Mouse (Mus musculus) embryonic facial prominence, embryonic 15.5 days (tissue): Measurements from ENCODE around the gene Gm26938. TPM values are rescaled to one million over a fixed set of nuclear protein-coding genes. Genes with fewer than 3 reads are reported as not detected.

Experiments used
- ATAC-seq: fragments of 200-750 bp; cut with Nextera tagmentation; 2 replicates; pipeline ENCODE4 v1.8.0; 2017; ENCODE audit warnings: low read depth, moderate TSS enrichment; ENCODE audit not compliant: insufficient number of reproducible peaks, low FRiP score, low TSS enrichment
- H3K27ac ChIP-seq: fragments of 300-500 bp; sonication (generic); replicated peaks from 2 replicates; pipeline ENCODE4 v1.5.1; 2015; ENCODE audit warnings: mild to moderate bottlenecking, inconsistent platforms
- H3K27me3 ChIP-seq: fragments of 300-500 bp; sonication (generic); 2 replicates; pipeline ENCODE4 v1.6.1; 2015; ENCODE audit warnings: inconsistent platforms
- H3K36me3 ChIP-seq: fragments of 300-500 bp; sonication (generic); 2 replicates; pipeline ENCODE4 v1.6.1; 2015; ENCODE audit warnings: mild to moderate bottlenecking, inconsistent platforms
- H3K4me1 ChIP-seq: fragments of 300-500 bp; sonication (generic); 2 replicates; pipeline ENCODE4 v1.6.1; 2015; ENCODE audit warnings: inconsistent platforms
- H3K4me2 ChIP-seq: fragments of 300-500 bp; sonication (generic); replicated peaks from 2 replicates; pipeline ENCODE4 v1.6.1; 2015; ENCODE audit warnings: mild to moderate bottlenecking, inconsistent platforms
- H3K4me3 ChIP-seq: fragments of 300-500 bp; sonication (generic); replicated peaks from 2 replicates; pipeline ENCODE4 v1.5.1; 2015; ENCODE audit warnings: mild to moderate bottlenecking, inconsistent platforms
- H3K9ac ChIP-seq: fragments of 300-500 bp; sonication (generic); 2 replicates; pipeline ENCODE4 v1.6.1; 2015; ENCODE audit warnings: inconsistent platforms
- H3K9me3 ChIP-seq: fragments of 300-500 bp; sonication (generic); replicated peaks from 2 replicates; pipeline ENCODE4 v1.6.1; 2016; ENCODE audit warnings: inconsistent platforms
- WGBS: fragments of 180-500 bp; shearing (Covaris S2); methylation state at CpG from one replicate; pipeline ENCODE4 v1.1.7; 2015; 5-methylcytosine and 5-hydroxymethylcytosine counted together
- polyA plus RNA-seq: library from polyadenylated mRNA; unstranded; fragments of >200 nt; fragmentation: Nextera tagmentation; extraction: Ambion mirVana; gene quantifications from 2 replicates; pipeline ENCODE4 v1.2.1, GENCODE M21; 2015

Gm26938 gene
- polyA plus RNA-seq, 1 experiment from 2014 or later: not detected

DNA sequence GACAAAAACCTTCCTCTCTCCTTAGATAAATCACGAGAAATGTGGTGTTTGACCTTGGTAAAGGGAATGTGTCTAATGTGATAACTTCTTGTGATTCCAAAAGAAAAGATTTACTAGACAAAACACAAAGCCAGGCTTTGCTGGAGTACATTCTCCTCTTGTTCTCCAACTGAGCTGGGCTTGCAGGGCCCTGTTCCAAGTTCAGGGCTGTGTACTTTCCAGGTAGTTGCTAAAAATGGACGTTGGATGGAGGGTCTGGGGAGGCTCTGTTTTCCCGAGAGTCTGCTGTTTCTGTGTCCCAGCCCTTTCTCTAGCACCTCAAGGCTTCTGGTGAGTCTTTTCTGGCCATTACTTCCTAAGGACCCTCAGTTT, 33.3 kb downstream of the Gm26938 start:
- H3K4me1 ChIP-seq: peaks cover 62% of the 10 kb centered on the region
- WGBS: 49% methylated on average over 3 of the region's 3 CpGs
- H3K27ac ChIP-seq: 0 out of 2 replicates have a peak overlapping the region, but pooled peaks have one; percentile 65
- no peak for ATAC-seq
- no peaks in the 10 kb centered on the region for H3K27me3 ChIP-seq
- H3K9me3 ChIP-seq: no peaks in the 10 kb centered on the region
- H3K9ac ChIP-seq: no peak overlapping the region
- H3K4me3 ChIP-seq: no peak overlapping the region; the same call in none of the 2 replicates
- peak overlapping the region; percentile 98 for H3K4me2 ChIP-seq
- no peaks in the 10 kb centered on the region for H3K36me3 ChIP-seq

DNA sequence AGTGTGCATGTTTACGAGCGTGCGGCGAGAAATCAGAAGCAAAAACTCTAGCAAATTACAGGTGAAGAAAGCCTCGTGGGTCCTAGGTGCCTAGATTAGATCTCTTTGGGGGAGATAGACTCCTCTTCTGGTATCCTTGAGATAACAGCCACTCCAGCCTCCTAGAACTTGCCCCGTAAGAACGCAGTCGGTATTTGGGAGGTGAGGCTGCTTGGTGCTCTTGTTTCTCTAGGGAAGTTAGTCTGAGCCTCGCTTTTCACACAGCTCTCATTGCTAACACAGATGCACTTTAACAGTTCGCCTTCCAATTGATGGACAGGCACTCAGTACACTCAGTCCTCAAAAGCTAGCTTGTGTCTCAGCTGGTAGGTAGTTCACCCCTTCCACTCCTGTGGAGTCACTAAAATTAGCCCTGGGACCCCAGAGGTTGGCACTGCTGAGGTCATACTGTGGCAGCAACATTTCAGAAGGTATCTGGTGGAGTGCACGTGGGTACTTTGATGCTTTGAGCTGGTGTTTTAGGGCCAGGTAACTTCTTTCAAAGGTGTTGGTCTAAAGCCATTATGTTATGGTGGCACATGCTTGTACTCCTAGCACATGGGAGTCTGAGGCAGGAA, 33.9 kb downstream of the Gm26938 start:
- ATAC-seq: no peak
- H3K36me3 ChIP-seq: no peaks in the 10 kb centered on the region
- H3K4me1 ChIP-seq: peaks cover 55% of the 10 kb centered on the region
- H3K9me3 ChIP-seq: no peaks in the 10 kb centered on the region
- peak overlapping the region; percentile 70 for H3K4me3 ChIP-seq
- H3K27me3 ChIP-seq: no peaks in the 10 kb centered on the region
- 16% methylated on average over 11 of the region's 11 CpGs for WGBS
- peak overlapping the region; percentile 55 for H3K9ac ChIP-seq
- peak overlapping the region; percentile 98 for H3K4me2 ChIP-seq
- H3K27ac ChIP-seq: no peak overlapping the region

DNA sequence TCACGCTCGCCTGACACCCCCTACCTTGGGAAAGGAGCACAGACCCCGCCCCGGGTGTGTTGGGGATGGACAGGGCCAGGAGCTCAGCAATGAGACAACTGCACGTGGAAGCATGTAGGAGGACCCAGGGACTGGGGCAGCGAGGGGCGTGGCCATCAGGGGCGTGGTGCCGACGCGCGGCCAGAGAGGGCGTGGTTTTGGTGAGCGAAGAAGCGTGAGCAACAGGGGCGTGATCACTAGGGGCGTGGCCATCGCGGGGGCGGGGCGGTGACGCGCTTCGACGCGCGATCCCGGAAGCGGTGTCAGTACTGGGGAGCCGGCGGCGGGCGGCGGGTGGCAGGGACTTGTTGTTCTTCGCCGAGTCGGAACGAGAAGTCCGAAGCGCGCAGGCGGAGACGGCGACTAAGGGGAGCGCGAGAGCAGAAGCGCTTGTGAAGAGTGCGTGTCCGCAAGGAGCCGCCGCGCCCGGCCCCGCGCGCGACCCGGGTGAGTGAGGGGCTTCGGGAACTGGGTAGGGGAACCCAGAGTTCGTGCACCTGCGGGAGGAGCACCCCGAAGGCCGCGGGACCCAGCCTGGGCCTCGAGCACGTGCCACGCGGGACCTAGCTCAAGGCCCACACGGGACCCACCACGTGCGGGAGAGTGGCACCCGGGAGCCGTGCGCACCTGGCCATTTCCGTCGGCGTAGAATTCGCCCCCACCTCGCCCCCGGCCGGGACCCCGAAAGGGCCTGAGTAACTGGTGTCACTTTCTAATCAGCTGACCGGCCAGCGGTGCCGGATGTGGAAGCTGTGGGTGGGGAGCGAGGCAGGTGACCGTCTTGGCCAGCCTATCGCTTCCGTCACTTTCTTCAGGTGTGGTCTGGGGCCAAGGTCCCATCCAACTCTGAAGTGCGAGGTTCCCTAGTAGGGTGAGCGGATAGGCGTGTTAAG, 34.7 kb downstream of the Gm26938 start, which contains the start of gene Mafk:
Gene Mafk (plus strand): TSS at position 287 of the 932 bp plus-strand sequence.
- peak within 1 kb of the TSS; percentile 52; the same call in 1 of the 2 replicates for H3K27ac ChIP-seq
- WGBS: under 1% methylated on average over 92 of the region's 92 CpGs
- ATAC-seq: peak; percentile 90

DNA sequence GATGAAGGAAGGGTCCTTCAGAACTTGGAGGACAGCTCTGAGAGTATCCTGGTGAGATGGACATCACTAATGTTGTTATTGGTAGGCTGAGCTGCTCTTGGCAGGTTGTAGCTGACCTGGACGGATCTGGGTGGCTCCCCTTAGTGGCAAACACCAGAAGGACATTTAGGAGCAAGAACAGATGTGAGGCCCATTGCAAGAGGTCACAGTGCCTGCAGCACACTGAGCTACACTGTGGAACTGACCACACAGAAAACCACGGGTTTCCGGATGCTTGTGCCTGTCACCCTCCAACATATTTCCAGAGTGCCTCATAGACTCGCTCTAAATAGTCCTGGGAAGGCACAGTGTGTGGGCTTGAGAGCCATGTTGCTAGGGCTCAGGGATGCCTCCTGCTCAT, 36.7 kb downstream of the Gm26938 start:
- no peak overlapping the region for H3K4me3 ChIP-seq
- H3K27ac ChIP-seq: no peak overlapping the region
- no peak for ATAC-seq
- H3K4me1 ChIP-seq: peaks cover 32% of the 10 kb centered on the region
- no peaks in the 10 kb centered on the region for H3K27me3 ChIP-seq
- H3K9me3 ChIP-seq: no peaks in the 10 kb centered on the region
- no peak overlapping the region for H3K9ac ChIP-seq
- 58% methylated on average over 4 of the region's 4 CpGs for WGBS
- no peak overlapping the region for H3K4me2 ChIP-seq
- no peaks in the 10 kb centered on the region for H3K36me3 ChIP-seq

More for the DNA sequence above, 34.7 kb downstream of the Gm26938 start, which contains the start of gene Mafk:
- Histone ChIP-seq H3K4me3 (peak within 1 kb of the TSS; percentile 70), H3K36me3 (no peaks in the 10 kb centered on the region), H3K9me3 (no peaks in the 10 kb centered on the region), H3K9ac (peak within 1 kb of the TSS; percentile 55), H3K4me1 (peaks cover 47% of the 10 kb centered on the region), H3K4me2 (peak within 1 kb of the TSS; percentile 98), H3K27me3 (no peaks in the 10 kb centered on the region)

DNA sequence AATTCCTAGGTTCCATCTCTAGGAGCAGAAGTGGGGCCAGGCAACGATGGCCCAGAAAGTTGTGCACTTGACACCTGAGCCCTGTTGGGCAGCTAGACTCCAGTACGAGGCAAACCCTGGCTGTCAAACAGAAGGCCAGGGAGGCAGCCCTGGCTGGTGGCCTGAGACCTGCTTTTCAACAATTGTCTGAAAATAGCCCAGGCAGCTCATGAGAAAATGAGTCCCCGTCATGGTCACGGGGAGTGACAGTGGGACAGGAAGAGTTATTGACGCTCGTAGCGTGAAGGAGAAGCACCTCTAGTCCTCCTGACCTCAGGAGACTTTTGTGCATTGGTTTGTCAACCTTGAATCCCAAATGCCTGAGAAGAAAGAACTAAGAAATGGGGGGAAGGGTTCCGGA, 44.8 kb downstream of the Gm26938 start:
- Histone ChIP-seq H3K4me3 (no peak overlapping the region), H3K27me3 (no peaks in the 10 kb centered on the region), H3K4me1 (no peaks in the 10 kb centered on the region), H3K36me3 (no peaks in the 10 kb centered on the region), H3K9me3 (no peaks in the 10 kb centered on the region), H3K9ac (no peak overlapping the region), H3K4me2 (no peak overlapping the region), H3K27ac (no peak overlapping the region)
- no peak for ATAC-seq
- WGBS: 80% methylated on average over 8 of the region's 8 CpGs

DNA sequence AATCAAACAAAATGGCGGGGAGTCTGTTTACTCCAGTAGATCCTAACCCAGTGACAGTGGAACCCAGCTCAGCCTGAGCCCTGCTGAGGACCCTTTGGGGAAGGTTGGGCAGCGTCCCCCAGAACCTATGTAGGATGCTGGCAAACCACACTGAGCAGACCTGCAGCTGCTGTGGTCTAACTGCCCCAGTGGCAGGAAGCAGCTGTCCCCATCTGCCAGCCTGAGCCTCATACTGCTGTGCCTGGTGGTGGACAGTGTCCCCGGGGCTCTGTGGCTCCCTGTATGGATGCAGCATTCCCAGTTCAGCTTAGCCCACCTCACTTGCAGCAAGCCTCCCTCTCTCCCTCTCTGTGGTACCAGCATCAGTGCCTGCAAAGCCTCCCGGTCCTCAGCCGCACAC, 49.2 kb downstream of the Gm26938 start:
- no peak overlapping the region for H3K4me2 ChIP-seq
- WGBS: 67% methylated on average over 5 of the region's 5 CpGs
- H3K27me3 ChIP-seq: no peaks in the 10 kb centered on the region
- no peak for ATAC-seq
- H3K27ac ChIP-seq: no peak overlapping the region
- no peak overlapping the region for H3K9ac ChIP-seq
- no peak overlapping the region for H3K4me3 ChIP-seq
- no peaks in the 10 kb centered on the region for H3K9me3 ChIP-seq
- H3K36me3 ChIP-seq: peaks cover 20% of the 10 kb centered on the region
- peaks cover 17% of the 10 kb centered on the region for H3K4me1 ChIP-seq

DNA sequence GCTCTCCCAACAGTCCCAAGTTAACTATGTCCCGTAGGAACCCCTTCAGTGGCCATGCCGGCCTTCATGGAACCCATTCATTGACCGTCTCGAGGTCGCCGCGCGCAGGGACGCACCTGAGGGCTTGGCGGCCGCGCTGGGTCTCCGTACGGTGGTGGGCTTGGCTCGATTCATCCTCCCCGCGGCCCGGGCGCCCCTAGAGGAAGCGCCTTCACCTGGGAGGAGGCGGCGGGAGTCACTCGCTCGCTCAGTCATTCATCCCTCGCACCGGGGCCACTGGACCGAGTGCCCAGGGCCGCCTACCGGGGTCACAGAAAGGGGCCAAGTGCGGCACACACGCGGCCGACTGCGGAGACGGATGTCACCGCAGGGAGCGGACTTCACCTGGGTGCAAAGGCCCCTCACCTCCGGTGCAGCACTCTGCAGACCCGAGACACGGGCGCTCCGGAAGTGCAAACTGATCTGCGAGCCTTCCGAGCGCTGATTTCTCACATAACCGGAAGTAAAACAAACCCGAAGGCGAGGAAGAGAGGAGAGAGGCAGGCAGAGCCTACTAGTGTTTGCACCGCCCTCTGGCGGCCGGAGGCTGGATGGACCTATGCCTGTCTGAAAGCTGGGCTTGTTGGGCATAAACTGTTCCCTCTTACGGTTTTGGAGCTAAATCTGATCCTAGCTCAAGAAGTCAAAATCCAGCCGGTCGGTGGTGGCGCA, 50.8 kb downstream of the Gm26938 start, which contains the start of gene Ints1:
Gene Ints1 (minus strand): TSS at position 459 of the 711 bp plus-strand sequence.
- Histone ChIP-seq H3K9ac (peak within 1 kb of the TSS; percentile 85), H3K36me3 (peaks cover 36% of the 10 kb centered on the region), H3K9me3 (no peaks in the 10 kb centered on the region), H3K27ac (no peak within 1 kb of the TSS), H3K4me2 (peak within 1 kb of the TSS; percentile 80), H3K4me1 (peaks cover 17% of the 10 kb centered on the region), H3K4me3 (peak within 1 kb of the TSS; percentile 99), H3K27me3 (no peaks in the 10 kb centered on the region)
- peak; percentile 86 for ATAC-seq
- WGBS: under 1% methylated on average over 55 of the region's 55 CpGs

DNA sequence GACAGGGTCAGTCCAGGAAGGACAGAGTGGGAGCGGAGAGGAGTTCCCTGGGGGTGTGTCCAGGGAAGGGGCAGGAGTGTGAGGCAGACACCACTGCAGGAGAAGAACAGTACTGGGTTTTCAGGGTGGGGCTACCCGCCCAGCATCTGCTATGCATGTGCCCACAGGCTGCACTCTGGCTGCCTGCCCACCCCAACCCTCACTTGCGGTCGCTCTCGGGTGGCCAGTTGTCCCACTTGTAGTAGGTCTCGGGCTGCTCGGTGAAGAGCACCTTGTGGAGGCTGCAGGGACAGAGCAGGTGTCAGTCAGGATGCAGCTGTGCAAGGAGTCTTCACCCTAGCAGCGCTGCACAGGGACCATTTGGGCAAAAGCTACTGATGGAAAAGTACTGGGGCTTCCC, 58.0 kb downstream of the Gm26938 start:
- Histone ChIP-seq H3K36me3 (peaks cover 99% of the 10 kb centered on the region), H3K9ac (no peak overlapping the region), H3K4me2 (no peak overlapping the region), H3K27ac (no peak overlapping the region), H3K4me3 (no peak overlapping the region), H3K4me1 (no peaks in the 10 kb centered on the region), H3K9me3 (no peaks in the 10 kb centered on the region), H3K27me3 (no peaks in the 10 kb centered on the region)
- 83% methylated on average over 8 of the region's 8 CpGs for WGBS
- ATAC-seq: no peak

DNA sequence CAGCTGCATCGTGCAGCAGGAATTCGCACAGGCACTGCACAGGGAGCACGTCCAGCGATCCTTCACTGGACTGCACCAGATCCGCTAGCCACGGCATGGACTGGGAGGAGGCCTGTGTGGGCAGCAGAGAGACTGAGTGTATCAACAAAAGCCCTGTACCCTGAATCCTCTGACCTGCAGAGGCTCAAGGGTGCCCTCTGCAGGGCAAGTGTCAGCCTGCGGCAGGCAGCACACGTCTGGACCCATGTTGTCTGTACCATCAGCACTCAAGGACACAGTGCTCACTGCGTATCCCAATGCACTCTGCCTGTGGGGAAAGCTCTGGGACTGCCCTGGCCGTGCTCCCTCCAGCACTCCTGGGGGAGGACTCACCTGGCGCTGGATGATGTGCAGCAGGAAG, 61.9 kb downstream of the Gm26938 start:
- ATAC-seq: no peak
- H3K27ac ChIP-seq: no peak overlapping the region
- H3K4me2 ChIP-seq: no peak overlapping the region
- no peaks in the 10 kb centered on the region for H3K9me3 ChIP-seq
- H3K9ac ChIP-seq: no peak overlapping the region
- H3K27me3 ChIP-seq: no peaks in the 10 kb centered on the region
- WGBS: 73% methylated on average over 11 of the region's 11 CpGs
- no peaks in the 10 kb centered on the region for H3K4me1 ChIP-seq
- peaks cover 99% of the 10 kb centered on the region for H3K36me3 ChIP-seq
- H3K4me3 ChIP-seq: no peak overlapping the region

DNA sequence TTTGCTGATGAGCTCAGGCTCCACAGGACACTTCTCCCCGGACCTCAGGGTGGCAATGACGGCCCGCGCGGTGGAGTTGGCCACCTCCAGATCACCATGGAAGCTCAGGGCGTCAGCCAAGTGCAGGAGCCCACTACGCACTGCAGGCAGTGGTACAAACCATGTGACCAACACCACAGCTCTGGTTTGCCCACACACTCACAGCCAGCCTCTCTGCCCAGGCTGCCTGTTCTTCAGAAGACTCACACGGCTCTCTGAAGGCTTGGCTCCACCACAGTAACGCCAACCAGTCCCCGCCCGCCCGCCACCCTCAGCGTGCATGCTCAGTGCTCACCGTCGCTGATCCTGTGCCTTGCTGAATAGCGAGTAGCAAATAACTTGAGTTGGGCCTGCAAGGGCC, 68.1 kb downstream of the Gm26938 start:
- Histone ChIP-seq H3K9me3 (no peaks in the 10 kb centered on the region), H3K36me3 (peaks cover 95% of the 10 kb centered on the region), H3K4me3 (no peak overlapping the region), H3K27ac (no peak overlapping the region), H3K4me1 (no peaks in the 10 kb centered on the region), H3K27me3 (no peaks in the 10 kb centered on the region), H3K4me2 (no peak overlapping the region), H3K9ac (no peak overlapping the region)
- ATAC-seq: no peak
- 82% methylated on average over 16 of the region's 16 CpGs for WGBS
